Mouse (Mus musculus) ES-Bruce4 (cell line): Measurements from ENCODE around the gene Gm26620. TPM values are rescaled to one million over a fixed set of nuclear protein-coding genes. Genes with fewer than 3 reads are reported as not detected.

ENCODE experiments used
- H3K27ac ChIP-seq: 2 replicates; pipeline ENCODE4 v1.5.1; 2012; ENCODE audit warnings: low read length, inconsistent platforms; ENCODE audit not compliant: insufficient read depth
- H3K27me3 ChIP-seq: 2 replicates; pipeline ENCODE4 v1.6.1; 2012; ENCODE audit warnings: mild to moderate bottlenecking, low read length, inconsistent platforms; ENCODE audit not compliant: control insufficient read depth, poor library complexity, insufficient read depth, severe bottlenecking
- H3K36me3 ChIP-seq: 2 replicates; pipeline ENCODE4 v1.6.1; 2012; ENCODE audit warnings: inconsistent platforms, mild to moderate bottlenecking, low read length, moderate library complexity; ENCODE audit not compliant: control insufficient read depth, poor library complexity, insufficient read depth, severe bottlenecking
- H3K4me1 ChIP-seq: one replicate; pipeline ENCODE4 v1.8.1; 2011; ENCODE audit warnings: low read length; ENCODE audit not compliant: control insufficient read depth, insufficient read depth
- H3K4me3 ChIP-seq: 2 replicates; pipeline ENCODE4 v1.5.1; 2011; ENCODE audit warnings: low read depth, mild to moderate bottlenecking, low read length
- H3K9ac ChIP-seq: 2 replicates; pipeline ENCODE4 v1.6.1; 2012; ENCODE audit warnings: low read depth, mild to moderate bottlenecking, inconsistent platforms; ENCODE audit not compliant: poor library complexity, severe bottlenecking
- H3K9me3 ChIP-seq: replicated peaks from 2 replicates; pipeline ENCODE4 v1.6.1; 2012; ENCODE audit warnings: mild to moderate bottlenecking, low read length, inconsistent platforms; ENCODE audit not compliant: control insufficient read depth, poor library complexity, insufficient read depth, severe bottlenecking
- CTCF ChIP-seq: IDR thresholded peaks from one replicate; pipeline ENCODE4 v1.8.1; 2011; ENCODE audit warnings: low read depth, low read length
- EP300 ChIP-seq: IDR thresholded peaks from 2 replicates; pipeline ENCODE4 v1.6.1; 2011; ENCODE audit warnings: low read depth, low read length; ENCODE audit not compliant: insufficient read depth
- POLR2A ChIP-seq: IDR thresholded peaks from one replicate; pipeline ENCODE4 v1.8.1; 2011; ENCODE audit warnings: low read length; ENCODE audit not compliant: insufficient read depth
- polyA plus RNA-seq: library from polyadenylated mRNA; stranded (reverse); fragments of >200 nt; gene quantifications from 2 replicates; pipeline ENCODE4 v1.2.4, GENCODE M21; 2011; ENCODE audit warnings: low read depth; ENCODE audit not compliant: missing spikeins, insufficient read depth, insufficient read length

Gm26620 gene
- polyA plus RNA-seq, 1 experiment: not detected

DNA sequence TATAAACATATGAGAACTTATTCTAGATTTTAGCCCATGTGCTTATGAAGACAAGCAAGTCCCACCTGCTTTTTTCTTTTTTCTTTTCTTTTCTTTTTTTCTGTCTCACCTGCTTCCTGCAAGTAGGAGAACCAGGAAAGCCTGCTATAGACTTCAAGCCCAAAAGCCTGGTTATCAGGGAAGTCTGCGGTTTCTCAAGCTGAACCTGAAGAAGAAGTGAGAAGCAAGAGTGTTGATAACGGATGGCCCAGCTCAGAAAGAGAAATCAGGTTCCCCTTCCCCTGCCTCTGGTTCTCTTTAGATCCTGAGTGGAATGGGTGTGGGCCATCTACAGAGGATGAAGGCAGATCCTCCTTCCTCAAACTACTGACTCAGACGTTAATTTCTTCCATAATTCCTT is 47.2 kb downstream of the Gm26620 start:
- Histone ChIP-seq H3K9ac (no peak overlapping the region), H3K4me1 (no peaks in the 10 kb centered on the region), H3K9me3 (0 out of 2 replicates have a peak, but pooled peaks cover 4% of the 10 kb centered on the region), H3K27ac (no peak overlapping the region), H3K4me3 (no peak overlapping the region), H3K36me3 (no peaks in the 10 kb centered on the region), H3K27me3 (no peaks in the 10 kb centered on the region)
- TF ChIP-seq POLR2A: no peak
- TF ChIP-seq EP300: no peak
- no peak for TF ChIP-seq CTCF

DNA sequence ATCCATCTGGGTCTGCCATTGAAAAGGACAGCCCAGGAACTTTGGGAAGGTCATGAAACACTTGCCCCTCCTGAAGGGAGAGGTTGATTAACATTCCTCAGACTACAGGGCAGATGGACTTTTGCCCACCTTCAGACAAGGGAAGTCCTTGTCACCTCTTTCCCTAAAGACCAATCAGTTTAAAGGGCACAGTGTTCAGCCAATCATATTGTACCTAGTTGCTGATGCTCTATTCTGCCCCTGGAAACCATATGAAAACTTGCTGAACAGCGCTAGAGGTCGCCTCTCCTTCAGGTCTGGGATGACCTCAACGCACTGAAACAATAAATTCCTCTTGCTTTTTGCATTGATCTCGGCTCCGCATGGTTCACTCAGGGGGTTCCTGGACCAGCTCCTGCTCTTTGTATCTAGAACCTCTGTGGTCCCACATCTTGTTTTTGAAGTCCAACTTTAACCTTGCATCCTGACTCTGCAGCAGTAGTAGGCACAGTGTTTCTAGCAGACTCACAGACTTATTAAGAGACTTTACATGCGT is 48.6 kb downstream of the Gm26620 start:
- no peaks in the 10 kb centered on the region for H3K36me3 ChIP-seq
- no peak overlapping the region for H3K4me3 ChIP-seq
- no peak overlapping the region for H3K27ac ChIP-seq
- no peaks in the 10 kb centered on the region for H3K4me1 ChIP-seq
- TF ChIP-seq POLR2A (no peak), CTCF (no peak), EP300 (no peak)
- 0 out of 2 replicates have a peak, but pooled peaks cover 4% of the 10 kb centered on the region for H3K9me3 ChIP-seq
- no peaks in the 10 kb centered on the region for H3K27me3 ChIP-seq
- no peak overlapping the region for H3K9ac ChIP-seq

DNA sequence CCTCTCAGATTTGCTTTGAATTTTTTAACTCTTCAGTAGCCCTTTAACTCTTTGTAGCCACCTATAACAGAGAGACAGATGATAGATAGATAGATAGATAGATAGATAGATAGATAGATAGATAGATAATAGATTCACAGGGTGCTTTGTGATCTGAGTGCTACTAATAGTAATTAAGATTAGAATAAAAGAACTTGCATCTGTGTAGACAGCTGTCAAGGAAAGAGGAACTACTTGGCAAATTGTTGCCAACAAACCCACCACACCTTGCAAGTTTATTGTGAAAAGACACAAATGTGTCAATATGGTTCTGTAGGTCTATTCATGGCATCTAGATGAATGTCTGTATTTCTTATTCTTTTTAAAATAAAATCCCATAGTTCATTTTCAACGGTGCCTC is 49.1 kb downstream of the Gm26620 start:
- no peak overlapping the region for H3K27ac ChIP-seq
- H3K27me3 ChIP-seq: no peaks in the 10 kb centered on the region
- H3K4me3 ChIP-seq: no peak overlapping the region
- H3K4me1 ChIP-seq: no peaks in the 10 kb centered on the region
- TF ChIP-seq CTCF (no peak), POLR2A (no peak), EP300 (no peak)
- H3K9me3 ChIP-seq: 0 out of 2 replicates have a peak, but pooled peaks cover 4% of the 10 kb centered on the region
- no peak overlapping the region for H3K9ac ChIP-seq
- no peaks in the 10 kb centered on the region for H3K36me3 ChIP-seq

DNA sequence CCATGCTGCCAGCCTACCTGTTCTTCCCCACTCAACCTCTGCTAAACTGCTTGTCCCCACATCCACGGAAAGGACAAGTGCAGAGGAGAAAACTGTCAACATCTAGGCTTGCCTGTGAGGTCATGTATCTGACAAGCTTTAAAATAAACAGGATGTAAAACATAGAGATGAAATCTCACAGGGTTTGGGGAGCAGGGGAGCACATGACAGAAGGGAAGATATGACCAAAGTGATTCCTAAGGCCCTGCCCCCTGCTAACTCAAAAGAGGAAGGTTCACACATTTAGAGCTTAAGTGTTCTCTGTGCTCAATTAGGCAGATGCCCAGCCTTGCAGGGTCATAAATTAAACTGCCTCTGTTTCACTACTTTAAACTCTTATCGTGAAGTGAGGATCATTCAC is 49.5 kb downstream of the Gm26620 start:
- no peak for TF ChIP-seq EP300
- no peak for TF ChIP-seq POLR2A
- no peak for TF ChIP-seq CTCF
- no peak overlapping the region for H3K9ac ChIP-seq

More for the DNA sequence above, 49.5 kb downstream of the Gm26620 start:
- Histone ChIP-seq H3K27ac (no peak overlapping the region), H3K9me3 (0 out of 2 replicates have a peak, but pooled peaks cover 4% of the 10 kb centered on the region), H3K36me3 (no peaks in the 10 kb centered on the region), H3K4me3 (no peak overlapping the region), H3K4me1 (no peaks in the 10 kb centered on the region), H3K27me3 (no peaks in the 10 kb centered on the region)

Other genes with a start within 250 kb of the Gm26620 start
- 1.3 and 2.6 TPM in 2 replicates for gene Olfml2b, start 240.5 kb upstream of the Gm26620 start, polyA plus RNA-seq
- gene Atf6, start 17.3 kb upstream of the Gm26620 start, polyA plus RNA-seq: 23.7 and 24.1 TPM in 2 replicates
- 43.1 and 45.9 TPM in 2 replicates for gene Dusp12, start 475 bp downstream of the Gm26620 start, polyA plus RNA-seq
- not detected in 2 replicates for gene Fcrlb, start 27.9 kb downstream of the Gm26620 start, polyA plus RNA-seq
- not detected in 2 replicates for gene Fcrla, start 42.5 kb downstream of the Gm26620 start, polyA plus RNA-seq
- gene Fcgr2b, start 91.5 kb downstream of the Gm26620 start, polyA plus RNA-seq: not detected in 2 replicates
- gene Fcgr4, start 133.9 kb downstream of the Gm26620 start, polyA plus RNA-seq: not detected in 2 replicates
- 0.78 and 0.87 TPM in 2 replicates for gene Fcgr3, start 179.9 kb downstream of the Gm26620 start, polyA plus RNA-seq
- gene Cfap126, start 228.9 kb downstream of the Gm26620 start, polyA plus RNA-seq: 6.4 and 7.5 TPM in 2 replicates